ENCODE assay signal across 10 mouse cellular contexts in the genomic region with DNA sequence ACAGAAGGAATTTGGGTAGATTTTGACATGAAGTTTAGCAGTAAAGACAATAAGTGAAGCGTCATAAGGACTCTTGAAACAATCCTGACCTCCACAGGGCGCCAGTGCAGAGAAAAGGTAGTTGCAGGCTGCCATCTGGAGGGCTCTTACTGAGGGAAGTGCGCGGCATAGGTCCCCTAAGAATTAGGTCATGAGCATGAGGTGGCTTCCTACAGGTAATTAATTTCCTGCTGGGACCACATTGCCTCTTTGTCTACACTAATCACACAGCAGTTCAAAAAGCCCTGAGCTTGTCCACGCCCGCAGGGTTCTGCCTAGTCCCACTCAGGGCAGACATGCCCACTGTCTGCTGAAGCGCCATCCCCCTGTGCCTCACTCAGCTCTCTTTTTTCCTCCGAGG. TPM values are rescaled to one million over a fixed set of nuclear protein-coding genes. Genes with fewer than 3 reads are reported as not detected.
DNase-seq lines count a peak whose midpoint lies in the region; ATAC-seq lines count a peak whose summit lies in the region.
"Had no signal": no experiment of that assay in that cellular context is flagged by ENCODE, and none has a peak within 500 bp of the region (broad histone marks: within the 10 kb centered on the region; RNA-seq: fewer than 3 reads in every experiment).

No protein-coding gene starts in this region.

- no peaks in the 10 kb centered on the region for H3K9me3 ChIP-seq in forebrain, embryonic 14.5 days (replicated peaks; ENCODE audit: control insufficient read depth, low read length)
- H3K9me3 ChIP-seq in midbrain, embryonic 14.5 days (ENCODE audit: control insufficient read depth, low read length), result no peaks in the 10 kb centered on the region
- H3K9me3 ChIP-seq: liver, embryonic 13.5 days had no signal

- no peak overlapping the region for H3K4me3 ChIP-seq in forebrain, embryonic 14.5 days (ENCODE audit: low read depth, low read length)
- H3K4me3 ChIP-seq in midbrain, embryonic 14.5 days (replicated peaks; ENCODE audit: low read depth, low read length), result no peak overlapping the region
- H3K4me3 ChIP-seq: liver, embryonic 13.5 days had no signal

- no peak overlapping the region for H3K9ac ChIP-seq in forebrain, embryonic 14.5 days (ENCODE audit: low read length)
- H3K9ac ChIP-seq in midbrain, embryonic 14.5 days (replicated peaks; ENCODE audit: low read length), result no peak overlapping the region
- H3K9ac ChIP-seq: liver, embryonic 13.5 days had no signal

- WGBS in forebrain, embryonic 14.5 days, result 13% methylated on average over 8 of the region's 8 CpGs
- whole genome bisulfite sequencing in midbrain, embryonic 14.5 days, result 25% methylated on average over 8 of the region's 8 CpGs

- peaks cover 21% of the 10 kb centered on the region for H3K4me1 ChIP-seq in forebrain, embryonic 14.5 days (ENCODE audit: control insufficient read depth, insufficient read depth, low read length)
- peaks cover 32% of the 10 kb centered on the region for H3K4me1 ChIP-seq in midbrain, embryonic 14.5 days (ENCODE audit: control insufficient read depth, insufficient read depth, low read length)
- H3K4me1 ChIP-seq: liver, embryonic 13.5 days had no signal

- no peaks in the 10 kb centered on the region for H3K27me3 ChIP-seq in forebrain, embryonic 14.5 days (replicated peaks; ENCODE audit: control insufficient read depth, insufficient read depth, low read length)
- H3K27me3 ChIP-seq in midbrain, embryonic 14.5 days (ENCODE audit: control insufficient read depth, insufficient read depth, low read length), result no peaks in the 10 kb centered on the region
- H3K27me3 ChIP-seq: liver, embryonic 13.5 days had no signal

- ATAC-seq in cerebellum, adult (ENCODE audit: insufficient number of reproducible peaks, low FRiP score, low TSS enrichment), result peak; percentile 81
- peak; percentile 47 for ATAC-seq in forebrain, embryonic 14.5 days
- peak; percentile 28 for ATAC-seq in midbrain, embryonic 14.5 days (ENCODE audit: low FRiP score, low TSS enrichment)

- DNase-seq in adrenal gland, postnatal 14 days, result peak; percentile 20
- DNase-seq in adrenal gland, postnatal 25 days, result no peak
- DNase-seq in forebrain, embryonic 14.5 days (ENCODE audit: low spot score), result peak; percentile 52
- peak; percentile 65 for DNase-seq in midbrain, embryonic 14.5 days
- DNase-seq in layer of hippocampus, adult 11-12 months (ENCODE audit: low spot score), result no peak
- no peak for DNase-seq in thymus, postnatal 4 days
- no peak for DNase-seq in ovary, postnatal 36 days (ENCODE audit: low spot score)
- DNase-seq: gastrocnemius, postnatal 14 days; liver, embryonic 13.5 days had no signal

- no peak overlapping the region for H3K27ac ChIP-seq in forebrain, embryonic 14.5 days (ENCODE audit: low read depth, low read length)
- peak overlapping the region; percentile 78 for H3K27ac ChIP-seq in midbrain, embryonic 14.5 days (replicated peaks; ENCODE audit: low read depth, low read length)
- H3K27ac ChIP-seq: liver, embryonic 13.5 days had no signal

- H3K4me2 ChIP-seq in forebrain, embryonic 14.5 days (ENCODE audit: low read length), result no peak overlapping the region
- H3K4me2 ChIP-seq in midbrain, embryonic 14.5 days (ENCODE audit: low read length), result no peak overlapping the region
- H3K4me2 ChIP-seq: liver, embryonic 13.5 days had no signal

- H3K36me3 ChIP-seq in forebrain, embryonic 14.5 days (ENCODE audit: control insufficient read depth, insufficient read depth, low read length), result no peaks in the 10 kb centered on the region
- H3K36me3 ChIP-seq in midbrain, embryonic 14.5 days (ENCODE audit: control insufficient read depth, insufficient read depth, low read length), result no peaks in the 10 kb centered on the region; the same call in 1 of the 2 replicates
- H3K36me3 ChIP-seq: liver, embryonic 13.5 days had no signal

RNA-seq across cellular contexts. Expression of a gene that starts 53.3 kb away (rescaled TPM):
- total RNA-seq in adrenal gland, postnatal 14 days (2021), result 102 and 113 TPM in 2 replicates
- total RNA-seq in adrenal gland, postnatal 25 days (2021), result 121 and 130 TPM in 2 replicates
- 107 and 112 TPM in 2 replicates for polyA plus RNA-seq in forebrain, embryonic 14.5 days (2014; fragmentation: Nextera tagmentation; extraction: Ambion mirVana)
- polyA plus RNA-seq in midbrain, embryonic 14.5 days (2014; fragmentation: Nextera tagmentation; extraction: Ambion mirVana), result 46.2 and 70.8 TPM in 2 replicates

Comparison
In these comparisons a context has a peak if more than half of its experiments do, and no peak if none do; other contexts are left out.
1. DNase-seq: peak in adrenal gland, postnatal 14 days (single experiment), forebrain, embryonic 14.5 days (single experiment) and midbrain, embryonic 14.5 days (single experiment); none in adrenal gland, postnatal 25 days (single experiment), layer of hippocampus, adult 11-12 months (single experiment), thymus, postnatal 4 days (single experiment) and ovary, postnatal 36 days (single experiment).
2. ATAC-seq: peak in every context shown above with its lines; median percentile 81 in cerebellum, adult; 47 in forebrain, embryonic 14.5 days; 28 in midbrain, embryonic 14.5 days.